Mouse (Mus musculus) heart, embryonic 13.5 days (tissue): ENCODE results near the gene Ercc6. TPM values are rescaled to one million over a fixed set of nuclear protein-coding genes. Genes with fewer than 3 reads are reported as not detected.

ENCODE experiments used
- ATAC-seq: fragments of 200-750 bp; cut with Nextera tagmentation; 2 replicates; pipeline ENCODE4 v1.8.0; 2017; ENCODE audit warnings: moderate TSS enrichment; ENCODE audit not compliant: insufficient number of reproducible peaks, low FRiP score, low TSS enrichment; ENCODE audit errors: extremely low read depth
- H3K27ac ChIP-seq: fragments of 300-500 bp; sonication (generic); replicated peaks from 2 replicates; pipeline ENCODE4 v1.5.1; 2015; ENCODE audit warnings: moderate library complexity, mild to moderate bottlenecking, inconsistent platforms
- H3K27me3 ChIP-seq: fragments of 300-500 bp; sonication (generic); replicated peaks from 2 replicates; pipeline ENCODE4 v1.6.1; 2015; ENCODE audit warnings: mild to moderate bottlenecking, inconsistent platforms
- H3K36me3 ChIP-seq: fragments of 300-500 bp; sonication (generic); 2 replicates; pipeline ENCODE4 v1.6.1; 2015; ENCODE audit warnings: mild to moderate bottlenecking, inconsistent platforms
- H3K4me1 ChIP-seq: fragments of 300-500 bp; sonication (generic); 2 replicates; pipeline ENCODE4 v1.6.1; 2015; ENCODE audit warnings: inconsistent platforms
- H3K4me2 ChIP-seq: fragments of 300-500 bp; sonication (generic); 2 replicates; pipeline ENCODE4 v1.6.1; 2015; ENCODE audit warnings: inconsistent platforms, mild to moderate bottlenecking, moderate library complexity
- H3K4me3 ChIP-seq: fragments of 300-500 bp; sonication (generic); 2 replicates; pipeline ENCODE4 v1.5.1; 2015; ENCODE audit warnings: moderate library complexity, mild to moderate bottlenecking, inconsistent platforms
- H3K9ac ChIP-seq: fragments of 300-500 bp; sonication (generic); 2 replicates; pipeline ENCODE4 v1.6.1; 2015; ENCODE audit warnings: inconsistent platforms, mild to moderate bottlenecking, moderate library complexity
- H3K9me3 ChIP-seq: fragments of 300-500 bp; sonication (generic); 2 replicates; pipeline ENCODE4 v1.6.1; 2016; ENCODE audit warnings: inconsistent platforms
- WGBS: fragments of 180-500 bp; shearing (Covaris S2); methylation state at CpG from one replicate; pipeline ENCODE4 v1.1.7; 2015; ENCODE audit warnings: mixed read lengths; 5-methylcytosine and 5-hydroxymethylcytosine counted together
- polyA plus RNA-seq: library from polyadenylated mRNA; unstranded; fragments of >200 nt; fragmentation: Nextera tagmentation; extraction: Ambion mirVana; gene quantifications from 2 replicates; pipeline ENCODE4 v1.2.1, GENCODE M21; 2015

The Ercc6 gene
- polyA plus RNA-seq, 1 experiment from 2014 or later: 10.6 TPM

DNA sequence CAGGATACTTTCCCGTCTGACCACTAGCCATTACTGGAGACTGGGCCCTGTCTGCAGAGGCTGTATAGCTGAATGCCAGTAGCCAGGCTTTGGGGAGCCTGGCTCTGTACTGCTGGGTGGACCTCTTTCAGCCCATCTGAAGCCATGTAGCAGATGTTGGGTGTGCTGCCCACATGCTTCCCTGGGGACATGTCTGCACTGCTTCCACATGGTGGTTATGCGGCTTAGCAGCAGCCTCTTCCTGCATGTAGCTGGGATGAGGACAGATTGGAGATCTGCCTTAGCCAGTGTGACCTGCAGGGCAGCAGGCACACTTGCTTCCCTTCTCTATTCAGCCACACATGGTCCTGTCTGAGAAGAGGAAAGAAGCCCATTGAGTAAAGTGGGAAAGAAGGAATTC is 9.0 kb downstream of the Ercc6 start:
- 89% methylated on average over 2 of the region's 2 CpGs for WGBS
- no peak overlapping the region for H3K4me2 ChIP-seq
- no peaks in the 10 kb centered on the region for H3K27me3 ChIP-seq
- H3K9ac ChIP-seq: no peak overlapping the region
- peaks cover 71% of the 10 kb centered on the region for H3K36me3 ChIP-seq
- no peaks in the 10 kb centered on the region for H3K9me3 ChIP-seq
- peaks cover 17% of the 10 kb centered on the region for H3K4me1 ChIP-seq
- no peak overlapping the region for H3K4me3 ChIP-seq
- ATAC-seq: no peak
- no peak overlapping the region for H3K27ac ChIP-seq

DNA sequence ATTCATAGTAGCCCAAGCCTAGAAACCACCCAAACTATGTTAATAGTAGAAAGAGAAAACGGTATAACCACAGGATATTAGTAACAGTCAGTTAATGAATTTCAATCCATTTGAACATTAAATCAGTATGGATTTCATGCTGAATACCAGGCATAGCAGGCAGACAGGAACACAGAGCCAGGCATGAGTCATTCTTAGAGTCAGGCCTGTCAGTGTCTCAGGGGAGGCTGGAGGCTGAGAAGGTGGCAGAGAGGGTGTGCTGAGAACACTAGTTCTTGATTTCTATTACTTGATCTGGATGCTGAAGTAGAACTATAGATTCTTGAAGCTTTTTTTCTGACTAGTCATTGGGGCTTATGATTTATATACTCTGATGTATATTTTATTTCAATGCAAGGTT is 10.8 kb downstream of the Ercc6 start:
- H3K27me3 ChIP-seq: no peaks in the 10 kb centered on the region
- no peaks in the 10 kb centered on the region for H3K9me3 ChIP-seq
- 82% methylated on average over 1 of the region's 1 CpGs for WGBS
- peaks cover 21% of the 10 kb centered on the region for H3K4me1 ChIP-seq
- no peak overlapping the region for H3K9ac ChIP-seq
- no peak overlapping the region for H3K4me2 ChIP-seq
- peaks cover 67% of the 10 kb centered on the region for H3K36me3 ChIP-seq
- no peak overlapping the region for H3K4me3 ChIP-seq
- ATAC-seq: no peak
- H3K27ac ChIP-seq: no peak overlapping the region

DNA sequence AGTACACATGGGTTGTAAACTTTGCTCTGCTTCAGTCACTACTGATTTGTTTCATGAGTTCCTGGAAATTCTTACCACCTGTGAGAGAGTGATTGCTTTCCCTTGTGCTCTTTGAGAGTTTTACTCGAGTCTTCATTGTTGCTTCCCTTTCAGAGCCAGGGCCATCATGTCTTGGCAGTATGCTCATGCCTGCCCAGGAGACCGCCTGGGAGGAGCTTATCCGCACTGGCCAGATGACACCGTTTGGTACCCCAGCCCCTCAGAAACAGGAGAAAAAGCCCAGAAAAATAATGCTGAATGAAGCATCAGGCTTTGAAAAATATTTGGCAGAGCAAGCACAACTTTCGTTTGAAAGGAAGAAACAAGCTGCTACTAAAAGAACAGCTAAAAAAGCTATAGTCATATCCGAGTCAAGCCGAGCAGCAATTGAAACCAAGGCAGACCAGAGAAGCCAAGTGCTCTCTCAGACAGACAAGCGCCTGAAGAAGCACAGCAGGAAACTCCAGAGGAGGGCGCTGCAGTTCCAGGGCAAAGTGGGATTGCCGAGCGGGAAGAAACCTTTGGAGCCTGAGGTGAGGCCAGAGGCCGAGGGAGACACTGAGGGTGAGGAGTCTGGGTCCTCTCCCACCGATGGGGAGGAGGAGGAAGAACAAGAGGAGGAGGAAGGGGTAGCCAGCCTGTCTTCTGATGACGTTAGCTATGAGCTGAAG is 12.8 kb downstream of the Ercc6 start:
- ATAC-seq: no peak
- no peak overlapping the region for H3K4me2 ChIP-seq
- H3K36me3 ChIP-seq: peaks cover 47% of the 10 kb centered on the region
- peaks cover 29% of the 10 kb centered on the region for H3K4me1 ChIP-seq
- WGBS: 73% methylated on average over 14 of the region's 14 CpGs
- no peaks in the 10 kb centered on the region for H3K27me3 ChIP-seq
- no peak overlapping the region for H3K4me3 ChIP-seq
- H3K9me3 ChIP-seq: no peaks in the 10 kb centered on the region
- H3K9ac ChIP-seq: no peak overlapping the region
- no peak overlapping the region for H3K27ac ChIP-seq

GRCm38 (mm10) chr14:32527211-32527610 is 13.9 kb downstream of the Ercc6 start:
- 86% methylated on average over 9 of the region's 9 CpGs for WGBS

DNA sequence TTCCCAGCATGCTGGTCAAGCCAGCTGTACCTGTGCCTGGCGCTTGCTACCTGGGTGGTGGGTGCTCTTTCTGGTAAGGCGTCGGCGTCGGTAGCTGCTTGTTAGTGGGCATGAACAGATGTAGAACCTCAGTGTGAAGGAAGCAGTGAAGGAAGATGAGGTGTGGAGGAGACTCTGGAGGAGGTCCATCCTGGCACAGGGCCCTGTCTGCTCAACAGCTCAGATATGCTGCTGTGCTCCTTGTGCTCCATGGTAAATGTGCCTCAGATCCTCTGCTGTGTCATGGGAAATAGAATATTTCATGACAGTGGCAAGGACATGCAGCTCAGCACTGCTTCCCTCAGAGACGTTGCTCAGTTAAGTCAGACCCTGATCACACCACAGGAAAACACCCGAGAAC is 15.7 kb downstream of the Ercc6 start:
- Histone ChIP-seq H3K9ac (no peak overlapping the region), H3K27me3 (no peaks in the 10 kb centered on the region), H3K4me1 (peaks cover 29% of the 10 kb centered on the region), H3K4me3 (no peak overlapping the region), H3K9me3 (no peaks in the 10 kb centered on the region), H3K4me2 (no peak overlapping the region), H3K36me3 (peaks cover 40% of the 10 kb centered on the region), H3K27ac (no peak overlapping the region)
- WGBS: 79% methylated on average over 7 of the region's 7 CpGs
- no peak for ATAC-seq

More at GRCm38 (mm10) chr14:32527211-32527610, 13.9 kb downstream of the Ercc6 start:
- peaks cover 36% of the 10 kb centered on the region for H3K36me3 ChIP-seq
- H3K4me2 ChIP-seq: no peak overlapping the region
- no peak overlapping the region for H3K9ac ChIP-seq
- H3K27ac ChIP-seq: no peak overlapping the region
- no peak for ATAC-seq
- H3K9me3 ChIP-seq: no peaks in the 10 kb centered on the region
- no peaks in the 10 kb centered on the region for H3K27me3 ChIP-seq
- no peak overlapping the region for H3K4me3 ChIP-seq
- peaks cover 29% of the 10 kb centered on the region for H3K4me1 ChIP-seq

DNA sequence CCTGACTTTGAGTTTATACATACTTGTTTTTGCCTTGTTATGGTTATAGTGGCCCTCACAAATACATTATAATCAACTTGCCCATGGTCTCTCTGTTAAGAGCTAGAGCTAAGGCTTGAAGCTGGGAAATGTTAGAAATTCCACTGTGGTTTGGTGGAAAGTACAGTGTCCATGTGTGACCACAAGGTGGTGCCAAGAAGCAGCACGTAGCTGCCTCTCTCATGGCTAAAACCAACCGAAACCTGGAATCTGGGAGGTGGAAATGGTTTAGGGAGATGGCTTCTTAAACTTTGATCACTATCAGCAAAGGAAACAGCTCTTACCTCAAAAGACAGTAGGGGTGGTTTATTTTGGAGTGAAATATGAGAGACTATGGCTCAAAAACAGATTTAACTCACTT is 17.6 kb downstream of the Ercc6 start:
- Histone ChIP-seq H3K4me2 (no peak overlapping the region), H3K36me3 (peaks cover 41% of the 10 kb centered on the region), H3K27me3 (no peaks in the 10 kb centered on the region), H3K9me3 (no peaks in the 10 kb centered on the region), H3K9ac (no peak overlapping the region), H3K4me1 (peaks cover 20% of the 10 kb centered on the region; the same call in 1 of the 2 replicates), H3K27ac (no peak overlapping the region), H3K4me3 (no peak overlapping the region)
- no peak for ATAC-seq
- WGBS: 7% methylated on average over 2 of the region's 2 CpGs

DNA sequence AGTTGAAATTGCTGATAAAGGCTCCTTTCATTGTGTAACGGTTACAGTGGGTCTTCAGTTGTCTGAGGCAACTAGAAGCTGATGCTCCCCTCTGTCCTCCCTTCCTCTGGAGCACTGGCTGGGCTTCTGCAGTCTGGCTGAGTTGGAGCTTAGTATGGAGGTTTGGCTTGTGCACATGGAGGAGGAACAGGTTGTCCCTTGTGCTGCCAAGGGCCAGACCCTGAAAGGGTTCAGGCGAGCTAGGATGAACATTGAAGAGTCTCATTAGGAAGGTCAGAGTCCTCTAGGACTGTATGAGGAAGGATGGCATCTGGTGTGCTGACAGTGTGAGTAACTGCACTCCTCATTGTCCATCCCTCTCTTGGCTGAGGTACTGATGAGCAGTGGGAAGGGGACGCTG is 18.1 kb downstream of the Ercc6 start:
- H3K4me3 ChIP-seq: no peak overlapping the region
- no peak overlapping the region for H3K27ac ChIP-seq
- H3K27me3 ChIP-seq: no peaks in the 10 kb centered on the region
- no peaks in the 10 kb centered on the region for H3K9me3 ChIP-seq
- H3K36me3 ChIP-seq: peaks cover 36% of the 10 kb centered on the region
- ATAC-seq: no peak
- H3K9ac ChIP-seq: no peak overlapping the region
- peaks cover 20% of the 10 kb centered on the region; the same call in 1 of the 2 replicates for H3K4me1 ChIP-seq
- H3K4me2 ChIP-seq: no peak overlapping the region
- WGBS: 81% methylated on average over 3 of the region's 3 CpGs

- Histone ChIP-seq H3K36me3 (peaks cover 24% of the 10 kb centered on the region), H3K27ac (no peak overlapping the region), H3K9me3 (no peaks in the 10 kb centered on the region), H3K27me3 (no peaks in the 10 kb centered on the region), H3K4me3 (no peak overlapping the region), H3K9ac (no peak overlapping the region), H3K4me1 (peaks cover 29% of the 10 kb centered on the region; the same call in 1 of the 2 replicates), H3K4me2 (no peak overlapping the region)
- no peak for ATAC-seq
- 65% methylated on average over 7 of the region's 7 CpGs for WGBS
Observed at GRCm38 (mm10) chr14:32532381-32533147, 19.2 kb downstream of the Ercc6 start.

DNA sequence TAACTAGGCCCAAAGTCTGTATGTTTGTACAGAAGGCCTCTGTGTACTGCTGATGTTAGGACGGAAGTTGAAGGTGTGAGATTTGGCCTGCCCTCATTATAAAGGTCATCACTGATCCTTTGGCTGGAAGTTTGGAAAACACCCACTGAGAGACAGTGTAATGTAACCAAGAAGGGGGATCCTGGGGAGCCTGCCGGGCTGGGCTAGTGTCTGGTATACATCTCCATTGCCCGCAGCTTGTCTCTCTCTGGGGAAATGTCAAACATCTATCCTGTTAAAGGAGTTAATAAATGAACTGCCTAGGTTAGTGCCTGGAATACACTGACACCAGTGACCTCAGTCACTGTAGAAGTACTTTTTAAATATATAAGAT is 19.8 kb downstream of the Ercc6 start:
- H3K9me3 ChIP-seq: no peaks in the 10 kb centered on the region
- H3K27me3 ChIP-seq: no peaks in the 10 kb centered on the region
- H3K4me3 ChIP-seq: no peak overlapping the region
- WGBS: 78% methylated on average over 3 of the region's 3 CpGs
- H3K4me1 ChIP-seq: peaks cover 29% of the 10 kb centered on the region; the same call in 1 of the 2 replicates
- H3K4me2 ChIP-seq: no peak overlapping the region
- peaks cover 22% of the 10 kb centered on the region for H3K36me3 ChIP-seq
- H3K27ac ChIP-seq: no peak overlapping the region
- no peak overlapping the region for H3K9ac ChIP-seq
- no peak for ATAC-seq

- no peak overlapping the region for H3K9ac ChIP-seq
- no peaks in the 10 kb centered on the region for H3K9me3 ChIP-seq
- H3K27ac ChIP-seq: no peak overlapping the region
- H3K4me2 ChIP-seq: no peak overlapping the region
- no peaks in the 10 kb centered on the region for H3K27me3 ChIP-seq
- 86% methylated on average over 4 of the region's 4 CpGs for whole genome bisulfite sequencing
- peaks cover 29% of the 10 kb centered on the region; the same call in 1 of the 2 replicates for H3K4me1 ChIP-seq
- H3K4me3 ChIP-seq: no peak overlapping the region
- ATAC-seq: no peak
- peaks cover 21% of the 10 kb centered on the region for H3K36me3 ChIP-seq
Observed at GRCm38 (mm10) chr14:32533656-32534055, 20.3 kb downstream of the Ercc6 start.

GRCm38 (mm10) chr14:32534137-32534536 is 20.8 kb downstream of the Ercc6 start:
- Histone ChIP-seq H3K9me3 (no peaks in the 10 kb centered on the region), H3K4me2 (no peak overlapping the region), H3K9ac (no peak overlapping the region), H3K27me3 (no peaks in the 10 kb centered on the region), H3K36me3 (peaks cover 18% of the 10 kb centered on the region), H3K4me3 (no peak overlapping the region), H3K4me1 (peaks cover 25% of the 10 kb centered on the region; the same call in 1 of the 2 replicates), H3K27ac (no peak overlapping the region)
- WGBS: 68% methylated on average over 5 of the region's 5 CpGs
- no peak for ATAC-seq
